Mouse (Mus musculus): Measurements from ENCODE around the gene Plekhh2. TPM values are rescaled to one million over a fixed set of nuclear protein-coding genes. Genes with fewer than 3 reads are reported as not detected.

The Plekhh2 gene
- polyA plus RNA-seq, 1 experiment, result 2.2 TPM

DNA sequence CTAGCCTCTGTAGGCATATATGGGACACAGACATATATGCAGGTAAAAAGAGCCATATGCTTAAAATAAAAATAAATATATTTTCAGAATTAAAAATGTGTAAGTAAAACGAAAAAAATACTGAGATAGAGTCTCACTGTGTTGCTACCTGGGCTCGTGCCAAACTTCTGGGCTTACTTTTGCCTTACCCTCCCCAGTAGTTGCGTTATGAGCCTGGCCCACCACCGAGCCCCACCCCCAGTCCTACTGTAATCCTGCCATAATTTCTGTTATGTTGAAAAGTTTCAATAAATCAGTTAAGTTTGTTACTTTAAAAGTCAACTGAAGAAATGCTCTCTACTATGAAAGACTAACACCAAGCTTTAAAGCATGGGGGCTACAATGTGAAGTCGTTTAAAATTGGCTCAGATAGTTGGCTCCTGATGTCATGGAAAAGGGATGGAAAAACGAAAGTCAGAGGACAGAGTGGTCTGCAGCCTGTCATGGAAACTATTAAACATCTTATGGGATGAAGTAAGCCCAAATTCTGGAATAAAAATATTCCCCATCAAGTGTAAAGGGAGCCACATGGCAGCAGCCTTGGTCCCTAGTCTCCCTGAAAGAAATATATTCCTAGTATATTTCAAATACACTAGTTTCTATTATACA, 27.9 kb upstream of the Plekhh2 start:
- 65% methylated on average over 6 of the region's 6 CpGs for WGBS
- TF ChIP-seq POLR2A (IDR thresholded peaks at IDR 0.05; ENCODE audit: borderline replicate concordance, control insufficient read depth, low read depth, low read length), result no peak
- no peak for TF ChIP-seq CTCF (IDR thresholded peaks at IDR 0.05; ENCODE audit: control insufficient read depth, insufficient read depth, low read length)

DNA sequence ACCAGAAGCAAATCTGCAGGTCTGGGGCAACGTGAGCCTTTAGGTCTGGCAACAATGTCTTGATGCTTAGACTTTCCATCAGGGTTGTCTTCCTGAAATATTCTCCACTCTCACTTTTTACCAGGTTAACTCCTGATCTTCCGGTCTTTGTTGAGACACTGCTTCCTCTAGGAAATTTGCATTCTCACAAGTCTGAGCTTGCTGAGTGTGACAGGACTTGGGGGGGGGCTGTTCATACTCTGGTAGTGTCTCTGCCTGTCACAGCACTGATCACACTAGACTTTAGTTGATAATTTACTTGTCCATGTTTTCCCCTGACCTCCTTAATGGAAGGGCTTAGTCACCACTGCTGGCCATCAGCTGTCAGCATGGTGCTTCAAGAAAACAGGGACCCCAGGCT, 24.3 kb upstream of the Plekhh2 start:
- no peak overlapping the region for H3K27ac ChIP-seq (ENCODE audit: control insufficient read depth, insufficient read depth, low read depth, low read length, poor library complexity)
- 70% methylated on average over 2 of the region's 2 CpGs for WGBS
- TF ChIP-seq POLR2A (IDR thresholded peaks at IDR 0.05; ENCODE audit: borderline replicate concordance, control insufficient read depth, low read depth, low read length) (no peak), CTCF (IDR thresholded peaks at IDR 0.05; ENCODE audit: control insufficient read depth, insufficient read depth, low read length) (no peak)

More for the DNA sequence above, 27.9 kb upstream of the Plekhh2 start:
- no peaks in the 10 kb centered on the region for H3K4me1 ChIP-seq (ENCODE audit: control insufficient read depth, insufficient read depth, low read length)
- no peak overlapping the region for H3K4me3 ChIP-seq (replicated peaks; ENCODE audit: control insufficient read depth, low read depth, low read length)
- H3K27ac ChIP-seq (ENCODE audit: control insufficient read depth, insufficient read depth, low read depth, low read length, poor library complexity), result no peak overlapping the region

DNA sequence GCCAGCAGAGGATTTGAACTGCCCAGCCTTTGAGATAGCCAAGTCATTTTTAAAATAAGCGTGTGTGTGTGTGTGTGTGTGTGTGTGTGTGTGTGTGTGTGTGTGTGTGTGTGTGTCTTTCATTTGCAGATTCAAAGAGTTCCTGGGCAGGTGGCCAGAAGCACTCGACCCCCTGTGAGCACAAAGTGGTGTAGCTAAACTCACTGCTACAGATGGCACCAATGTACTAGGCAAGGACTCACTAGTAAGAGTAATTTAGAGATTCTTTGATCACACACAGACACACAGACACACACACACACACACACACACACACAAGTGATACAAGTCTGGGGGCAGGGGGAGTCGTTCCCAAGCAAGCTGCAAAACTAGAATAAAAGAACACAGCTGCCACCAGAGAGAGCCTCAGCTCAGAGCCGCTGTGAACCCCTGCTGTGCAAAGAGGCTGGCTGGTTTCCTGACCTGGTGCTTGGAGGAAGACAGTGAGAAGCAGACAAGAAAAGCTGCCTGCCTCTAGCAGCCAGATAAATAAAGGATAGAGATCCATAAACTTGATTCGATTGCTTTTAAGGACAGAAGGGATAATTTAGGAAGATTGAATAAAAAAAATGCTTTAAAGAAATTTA, 19.3 kb upstream of the Plekhh2 start:
- H3K27ac ChIP-seq (ENCODE audit: control insufficient read depth, insufficient read depth, low read depth, low read length, poor library complexity), result no peak overlapping the region
- WGBS, result 61% methylated on average over 5 of the region's 5 CpGs
- H3K4me3 ChIP-seq (replicated peaks; ENCODE audit: control insufficient read depth, low read depth, low read length), result no peak overlapping the region
- no peak for TF ChIP-seq CTCF (IDR thresholded peaks at IDR 0.05; ENCODE audit: control insufficient read depth, insufficient read depth, low read length)
- no peak for TF ChIP-seq POLR2A (IDR thresholded peaks at IDR 0.05; ENCODE audit: borderline replicate concordance, control insufficient read depth, low read depth, low read length)
- no peaks in the 10 kb centered on the region for H3K4me1 ChIP-seq (ENCODE audit: control insufficient read depth, insufficient read depth, low read length)

More for the DNA sequence above, 24.3 kb upstream of the Plekhh2 start:
- Histone ChIP-seq H3K4me3 (replicated peaks; ENCODE audit: control insufficient read depth, low read depth, low read length) (no peak overlapping the region), H3K4me1 (ENCODE audit: control insufficient read depth, insufficient read depth, low read length) (no peaks in the 10 kb centered on the region)

DNA sequence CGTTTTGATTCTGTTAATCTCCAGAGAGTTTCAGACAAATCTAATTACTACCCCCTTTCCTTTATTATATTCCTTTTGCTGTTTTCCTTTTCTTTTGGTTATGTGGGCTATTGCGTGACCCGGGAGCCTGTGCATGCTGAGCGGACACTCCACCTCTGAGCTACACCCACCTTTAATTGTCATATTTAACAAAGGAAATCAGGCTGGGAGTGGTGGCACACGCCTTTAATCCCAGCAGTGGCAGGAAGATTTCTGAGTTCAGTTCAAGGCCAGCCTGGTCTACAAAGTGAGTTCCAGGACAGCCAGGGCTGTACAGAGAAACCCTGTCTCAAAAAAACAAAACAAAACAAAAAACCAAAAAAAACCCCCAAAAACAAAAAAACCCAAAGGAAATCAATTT, 14.7 kb upstream of the Plekhh2 start:
- no peak overlapping the region for H3K4me3 ChIP-seq (replicated peaks; ENCODE audit: control insufficient read depth, low read depth, low read length)
- TF ChIP-seq POLR2A (IDR thresholded peaks at IDR 0.05; ENCODE audit: borderline replicate concordance, control insufficient read depth, low read depth, low read length) (no peak), CTCF (IDR thresholded peaks at IDR 0.05; ENCODE audit: control insufficient read depth, insufficient read depth, low read length) (no peak)
- 85% methylated on average over 5 of the region's 5 CpGs for WGBS
- H3K27ac ChIP-seq (ENCODE audit: control insufficient read depth, insufficient read depth, low read depth, low read length, poor library complexity), result no peak overlapping the region
- no peaks in the 10 kb centered on the region for H3K4me1 ChIP-seq (ENCODE audit: control insufficient read depth, insufficient read depth, low read length)

DNA sequence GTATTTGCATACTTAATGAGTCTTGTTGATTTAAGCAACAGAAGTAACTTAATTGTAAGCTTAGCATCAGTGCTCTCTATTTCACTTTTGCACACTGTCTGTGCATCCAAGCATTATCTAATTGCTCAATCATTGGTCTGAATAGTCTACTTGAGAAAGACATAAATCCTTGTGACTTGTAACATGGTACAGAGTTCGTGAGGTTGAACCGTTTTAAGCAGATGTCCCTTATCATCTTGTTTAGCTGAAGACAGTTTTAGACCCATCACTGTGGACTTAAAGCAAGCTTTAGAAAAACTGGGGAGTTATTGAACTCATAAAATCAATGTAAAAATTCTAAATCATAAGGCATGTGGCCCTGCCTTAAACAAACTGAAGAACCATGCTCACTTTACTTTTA, 14.1 kb upstream of the Plekhh2 start:
- no peak overlapping the region for H3K27ac ChIP-seq (ENCODE audit: control insufficient read depth, insufficient read depth, low read depth, low read length, poor library complexity)
- H3K4me3 ChIP-seq (replicated peaks; ENCODE audit: control insufficient read depth, low read depth, low read length), result no peak overlapping the region
- TF ChIP-seq CTCF (IDR thresholded peaks at IDR 0.05; ENCODE audit: control insufficient read depth, insufficient read depth, low read length), result no peak
- TF ChIP-seq POLR2A (IDR thresholded peaks at IDR 0.05; ENCODE audit: borderline replicate concordance, control insufficient read depth, low read depth, low read length), result no peak
- no peaks in the 10 kb centered on the region for H3K4me1 ChIP-seq (ENCODE audit: control insufficient read depth, insufficient read depth, low read length)
- 70% methylated on average over 2 of the region's 2 CpGs for WGBS

DNA sequence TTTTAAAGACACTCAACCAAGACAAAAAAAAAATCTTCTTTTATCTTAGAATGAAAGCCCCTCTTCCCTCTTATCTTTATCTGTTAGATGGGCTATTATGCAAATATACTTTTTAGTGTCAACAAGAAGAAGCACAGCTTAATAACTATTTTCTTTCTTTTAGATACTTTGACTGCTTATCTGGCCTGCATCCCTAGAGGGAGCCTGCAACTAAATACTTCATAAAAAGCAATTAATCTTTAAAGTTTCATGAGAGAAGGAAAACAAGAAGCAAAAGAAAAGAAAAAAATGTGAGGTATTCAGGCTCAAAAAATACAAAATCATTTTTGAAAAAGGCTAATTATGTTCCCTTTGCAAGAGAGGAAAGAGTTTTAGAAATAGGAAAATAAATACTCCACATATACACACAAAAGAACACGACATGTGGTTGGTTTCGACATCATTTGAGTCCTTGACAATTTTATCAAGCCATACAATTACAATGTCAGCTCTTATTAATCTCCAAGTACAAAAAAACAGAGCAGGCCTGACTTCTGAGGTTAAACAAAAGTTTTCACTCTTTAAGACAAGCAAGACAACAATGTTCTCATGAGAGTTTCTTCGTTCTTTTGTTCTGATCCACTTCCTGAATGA, 13.6 kb upstream of the Plekhh2 start:
- 69% methylated on average over 3 of the region's 3 CpGs for WGBS
- no peaks in the 10 kb centered on the region for H3K4me1 ChIP-seq (ENCODE audit: control insufficient read depth, insufficient read depth, low read length)
- no peak overlapping the region for H3K4me3 ChIP-seq (replicated peaks; ENCODE audit: control insufficient read depth, low read depth, low read length)
- no peak overlapping the region for H3K27ac ChIP-seq (ENCODE audit: control insufficient read depth, insufficient read depth, low read depth, low read length, poor library complexity)
- TF ChIP-seq POLR2A (IDR thresholded peaks at IDR 0.05; ENCODE audit: borderline replicate concordance, control insufficient read depth, low read depth, low read length), result no peak

DNA sequence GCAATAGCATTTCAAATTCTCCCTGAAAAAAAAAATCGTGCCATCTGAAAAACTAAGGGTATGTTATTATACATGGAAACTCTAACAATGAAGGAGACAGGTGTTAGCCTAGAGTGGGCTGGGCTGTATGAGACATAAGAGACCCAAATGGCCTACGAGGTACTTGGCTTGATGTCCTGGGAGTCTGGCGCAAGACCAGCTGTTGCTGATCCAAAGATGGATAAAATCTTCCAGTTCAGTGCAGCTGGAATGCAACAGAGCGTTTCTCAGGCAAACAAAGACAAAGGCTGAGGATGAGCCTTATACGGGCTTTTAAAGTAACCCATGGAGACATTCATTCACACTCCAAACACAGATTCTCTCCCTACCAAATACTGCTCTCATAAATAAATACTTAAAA, 13.1 kb upstream of the Plekhh2 start:
- no peak for TF ChIP-seq CTCF (IDR thresholded peaks at IDR 0.05; ENCODE audit: control insufficient read depth, insufficient read depth, low read length)
- WGBS, result 77% methylated on average over 5 of the region's 5 CpGs
- Histone ChIP-seq H3K4me1 (ENCODE audit: control insufficient read depth, insufficient read depth, low read length) (no peaks in the 10 kb centered on the region), H3K4me3 (replicated peaks; ENCODE audit: control insufficient read depth, low read depth, low read length) (no peak overlapping the region), H3K27ac (ENCODE audit: control insufficient read depth, insufficient read depth, low read depth, low read length, poor library complexity) (no peak overlapping the region)

DNA sequence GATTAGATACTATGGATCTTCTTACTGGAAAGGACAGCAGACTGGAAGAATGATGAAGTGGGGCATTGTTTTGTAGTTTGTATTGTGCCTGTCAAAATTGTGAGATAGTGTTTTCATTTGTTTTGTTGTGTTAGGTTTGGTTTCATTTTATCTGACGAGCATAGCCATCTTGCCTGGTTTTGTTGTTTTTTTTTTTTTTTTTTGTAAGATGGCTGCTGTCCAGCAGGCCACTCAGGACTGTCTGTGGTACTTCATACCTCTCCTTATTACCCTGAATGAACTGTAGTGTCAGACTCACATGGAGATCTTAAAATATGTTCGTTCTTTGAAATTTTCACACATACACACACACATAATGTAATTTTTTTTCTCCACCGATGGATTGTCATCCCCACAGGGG, 9.4 kb upstream of the Plekhh2 start:
- WGBS, result 73% methylated on average over 3 of the region's 3 CpGs
- Histone ChIP-seq H3K27ac (ENCODE audit: control insufficient read depth, insufficient read depth, low read depth, low read length, poor library complexity) (no peak overlapping the region), H3K4me3 (replicated peaks; ENCODE audit: control insufficient read depth, low read depth, low read length) (no peak overlapping the region), H3K4me1 (ENCODE audit: control insufficient read depth, insufficient read depth, low read length) (no peaks in the 10 kb centered on the region)
- TF ChIP-seq POLR2A (IDR thresholded peaks at IDR 0.05; ENCODE audit: borderline replicate concordance, control insufficient read depth, low read depth, low read length) (no peak), CTCF (IDR thresholded peaks at IDR 0.05; ENCODE audit: control insufficient read depth, insufficient read depth, low read length) (no peak)
